Comparison of ENCODE assay signal across 9 mouse cellular contexts in genomic region chrX:60503995-60504394, GRCm38 (mm10). TPM values are rescaled to one million over a fixed set of nuclear protein-coding genes. Genes with fewer than 3 reads are reported as not detected.
DNase-seq lines count a peak whose midpoint lies in the region; ATAC-seq and TF ChIP-seq lines count a peak whose summit lies in the region.
"Had no signal": no experiment of that assay in that cellular context is flagged by ENCODE, and none has a peak within 500 bp of the region (broad histone marks: within the 10 kb centered on the region; RNA-seq: fewer than 3 reads in every experiment).

No protein-coding gene starts in this region.

- H3K27me3 ChIP-seq in liver, embryonic 11.5 days (replicated peaks; ENCODE audit: control insufficient read depth, insufficient read depth, low read length), result no peaks in the 10 kb centered on the region
- H3K27me3 ChIP-seq in hindbrain, embryonic 12.5 days, result no peaks in the 10 kb centered on the region
- H3K27me3 ChIP-seq in liver, embryonic 14.5 days (ENCODE audit: control insufficient read depth, insufficient read depth, low read length), result no peaks in the 10 kb centered on the region
- no peaks in the 10 kb centered on the region for H3K27me3 ChIP-seq in testis, adult 2 months (ENCODE audit: control insufficient read depth, insufficient read depth, low read length)

- H3K36me3 ChIP-seq in liver, embryonic 11.5 days (ENCODE audit: control insufficient read depth, insufficient read depth, low read length), result no peaks in the 10 kb centered on the region
- no peaks in the 10 kb centered on the region for H3K36me3 ChIP-seq in hindbrain, embryonic 12.5 days
- H3K36me3 ChIP-seq in liver, embryonic 14.5 days (replicated peaks; ENCODE audit: control insufficient read depth, insufficient read depth, low read depth), result no peaks in the 10 kb centered on the region
- no peaks in the 10 kb centered on the region for H3K36me3 ChIP-seq in testis, adult 2 months (ENCODE audit: control insufficient read depth, insufficient read depth, low read length)

- ATAC-seq in liver, embryonic 11.5 days (replicated peaks; ENCODE audit: low FRiP score), result no peak
- ATAC-seq in hindbrain, embryonic 12.5 days (ENCODE audit: low FRiP score), result peak; percentile 78; the same call in 1 of the 2 replicates
- no peak for ATAC-seq in liver, embryonic 14.5 days (ENCODE audit: insufficient read depth)

- TF ChIP-seq POLR2A in testis, adult 2 months (IDR thresholded peaks at IDR 0.05; ENCODE audit: control insufficient read depth, low read depth, low read length), result no peak

- no peak overlapping the region for H3K4me3 ChIP-seq in liver, embryonic 11.5 days (ENCODE audit: low read depth, low read length)
- no peak overlapping the region for H3K4me3 ChIP-seq in hindbrain, embryonic 12.5 days
- no peak overlapping the region for H3K4me3 ChIP-seq in liver, embryonic 14.5 days (ENCODE audit: insufficient read depth in 1 of 2, low read depth in 2 of 2, low read length in 2 of 2)
- H3K4me3 ChIP-seq in testis, adult 2 months (ENCODE audit: control insufficient read depth, low read depth, low read length), result no peak overlapping the region

- no peak overlapping the region for H3K27ac ChIP-seq in liver, embryonic 11.5 days (ENCODE audit: low read depth, low read length)
- H3K27ac ChIP-seq in hindbrain, embryonic 12.5 days, result no peak overlapping the region
- H3K27ac ChIP-seq in liver, embryonic 14.5 days, result no peak overlapping the region
- no peak overlapping the region for H3K27ac ChIP-seq in testis, adult 2 months (ENCODE audit: control insufficient read depth, insufficient read depth, low read depth, low read length)

- H3K9me3 ChIP-seq in liver, embryonic 11.5 days (ENCODE audit: control insufficient read depth, low read length), result no peaks in the 10 kb centered on the region
- H3K9me3 ChIP-seq in hindbrain, embryonic 12.5 days (replicated peaks), result no peaks in the 10 kb centered on the region
- H3K9me3 ChIP-seq in liver, embryonic 14.5 days (ENCODE audit: control insufficient read depth, low read length), result no peaks in the 10 kb centered on the region

- H3K4me1 ChIP-seq in liver, embryonic 11.5 days (replicated peaks; ENCODE audit: control insufficient read depth, insufficient read depth, low read length), result no peaks in the 10 kb centered on the region
- no peaks in the 10 kb centered on the region for H3K4me1 ChIP-seq in hindbrain, embryonic 12.5 days
- no peaks in the 10 kb centered on the region for H3K4me1 ChIP-seq in liver, embryonic 14.5 days (replicated peaks; ENCODE audit: control insufficient read depth in 2 of 2, insufficient read depth in 2 of 2, low read length in 1 of 2)
- no peaks in the 10 kb centered on the region for H3K4me1 ChIP-seq in testis, adult 2 months (ENCODE audit: control insufficient read depth, insufficient read depth, low read length)

- no peak overlapping the region for H3K9ac ChIP-seq in liver, embryonic 11.5 days (ENCODE audit: low read depth, low read length)
- no peak overlapping the region for H3K9ac ChIP-seq in hindbrain, embryonic 12.5 days
- H3K9ac ChIP-seq in liver, embryonic 14.5 days (replicated peaks), result no peak overlapping the region

- TF ChIP-seq CTCF in liver, embryonic 14.5 days (IDR thresholded peaks at IDR 0.05; ENCODE audit: low read depth), result peak; percentile 35; the same call in 1 of the 2 replicates
- peak; percentile 52; the same call in 1 of the 2 replicates for TF ChIP-seq CTCF in testis, adult 2 months (IDR thresholded peaks at IDR 0.05; ENCODE audit: control insufficient read depth, insufficient read depth, insufficient replicate concordance, low read depth, low read length)

- DNase-seq in liver, result peak; percentile 4
- no peak for DNase-seq in liver, embryonic 11.5 days (ENCODE audit: low spot score)
- peak; percentile 52 for DNase-seq in adrenal gland, postnatal 10 days
- peak; percentile 7 for DNase-seq in embryo, embryonic 11.5 days (ENCODE audit: low read depth, low spot score)
- DNase-seq in liver, embryonic 14.5 days (ENCODE audit: low read depth in 3 of 3, low spot score in 3 of 3), result no peak
- DNase-seq in thymus, postnatal 25 days, result no peak

- H3K4me2 ChIP-seq in liver, embryonic 11.5 days, result no peak overlapping the region
- H3K4me2 ChIP-seq in hindbrain, embryonic 12.5 days (replicated peaks), result no peak overlapping the region
- H3K4me2 ChIP-seq in liver, embryonic 14.5 days (ENCODE audit: low read depth), result no peak overlapping the region

- no peak for TF ChIP-seq EP300 in liver, embryonic 14.5 days (IDR thresholded peaks at IDR 0.05; ENCODE audit: low read depth)

RNA-seq across cellular contexts. Expression of gene Gm7073, which starts 35.1 kb away (rescaled TPM):
- polyA plus RNA-seq in liver, embryonic 11.5 days (2014; fragmentation: Nextera tagmentation; extraction: Ambion mirVana), result not detected in 2 replicates
- not detected for total RNA-seq in adrenal gland, postnatal 10 days (2021)
- not detected in 2 replicates for polyA plus RNA-seq in hindbrain, embryonic 12.5 days (2016; fragmentation: Nextera tagmentation; extraction: Ambion mirVana)
- not detected in 2 replicates for polyA plus RNA-seq in liver, embryonic 14.5 days (2012; rRNA removed)
- not detected in 2 replicates for polyA plus RNA-seq in liver, embryonic 14.5 days (2014; fragmentation: Nextera tagmentation; extraction: Ambion mirVana)
- polyA plus RNA-seq in testis, adult 2 months (2012; rRNA removed), result 6.3 and 9.6 TPM in 2 replicates
- total RNA-seq: left cerebral cortex, postnatal 25 days had no signal

Comparison
In these comparisons a context has a peak if more than half of its experiments do, and no peak if none do; other contexts are left out.
1. DNase-seq: peak in liver (single experiment), adrenal gland, postnatal 10 days (single experiment) and embryo, embryonic 11.5 days (single experiment); none in liver, embryonic 11.5 days (single experiment), liver, embryonic 14.5 days (0 of 3) and thymus, postnatal 25 days (single experiment).